Mouse (Mus musculus): ENCODE measurements around the gene Lin28a.

GRCm38 (mm10) chr4:134005581-134006358 lies 12.9 kb downstream of the Lin28a start:
- no peak for TF ChIP-seq CTCF (IDR thresholded peaks at IDR 0.05; ENCODE audit: control insufficient read depth, insufficient read depth, low read length)
- TF ChIP-seq POLR2A (IDR thresholded peaks at IDR 0.05; ENCODE audit: borderline replicate concordance, control insufficient read depth, low read depth, low read length) = no peak

Measured in bone marrow, adult 2 months (tissue).